Mouse (Mus musculus): ENCODE data around the gene Ctbs.

GRCm38 (mm10) chr3:146435533-146435932 lies 14.1 kb upstream of the Ctbs start:
- TF ChIP-seq MAFK (IDR thresholded peaks at IDR 0.05; ENCODE audit: insufficient read depth, low read depth, low read length) (no peak), ZNF384 (IDR thresholded peaks at IDR 0.05; ENCODE audit: low read depth, low read length) (no peak), ZC3H11A (IDR thresholded peaks at IDR 0.05; ENCODE audit: borderline replicate concordance, low read depth, low read length) (no peak), HCFC1 (IDR thresholded peaks at IDR 0.05; ENCODE audit: borderline replicate concordance, insufficient read depth, low read length) (no peak), CHD2 (IDR thresholded peaks at IDR 0.05; ENCODE audit: low read depth, low read length) (no peak)

Measured in ES-E14 (cell line).